Mouse (Mus musculus) limb, embryonic 15.5 days (tissue): ENCODE results near the gene Stx3. TPM values are rescaled to one million over a fixed set of nuclear protein-coding genes. Genes with fewer than 3 reads are reported as not detected.

Experiments used
- ATAC-seq: fragments of 200-750 bp; cut with Nextera tagmentation; 2 replicates; pipeline ENCODE4 v1.8.0; 2017; ENCODE audit warnings: low read depth, moderate TSS enrichment; ENCODE audit not compliant: insufficient number of reproducible peaks, low FRiP score, low TSS enrichment
- H3K27ac ChIP-seq: fragments of 300-500 bp; sonication (generic); 2 replicates; pipeline ENCODE4 v1.5.1; 2015; ENCODE audit warnings: moderate library complexity, mild to moderate bottlenecking, inconsistent platforms
- H3K27me3 ChIP-seq: fragments of 300-500 bp; sonication (generic); 2 replicates; pipeline ENCODE4 v1.6.1; 2015; ENCODE audit warnings: inconsistent platforms
- H3K36me3 ChIP-seq: fragments of 300-500 bp; sonication (generic); 2 replicates; pipeline ENCODE4 v1.6.1; 2015; ENCODE audit warnings: inconsistent platforms
- H3K4me1 ChIP-seq: fragments of 300-500 bp; sonication (generic); 2 replicates; pipeline ENCODE4 v1.6.1; 2015; ENCODE audit warnings: inconsistent platforms
- H3K4me2 ChIP-seq: fragments of 300-500 bp; sonication (generic); 2 replicates; pipeline ENCODE4 v1.6.1; 2015; ENCODE audit warnings: mild to moderate bottlenecking, inconsistent platforms
- H3K4me3 ChIP-seq: fragments of 300-500 bp; sonication (generic); 2 replicates; pipeline ENCODE4 v1.5.1; 2015; ENCODE audit warnings: mild to moderate bottlenecking, inconsistent platforms
- H3K9ac ChIP-seq: fragments of 300-500 bp; sonication (generic); 2 replicates; pipeline ENCODE4 v1.6.1; 2015; ENCODE audit warnings: inconsistent platforms
- H3K9me3 ChIP-seq: fragments of 300-500 bp; sonication (generic); 2 replicates; pipeline ENCODE4 v1.6.1; 2016; ENCODE audit warnings: inconsistent platforms
- WGBS: fragments of 180-500 bp; shearing (Covaris S2); methylation state at CpG from one replicate; pipeline ENCODE4 v1.1.7; 2015; 5-methylcytosine and 5-hydroxymethylcytosine counted together
- polyA plus RNA-seq: library from polyadenylated mRNA; unstranded; fragments of >200 nt; fragmentation: Nextera tagmentation; extraction: Ambion mirVana; gene quantifications from 2 replicates; pipeline ENCODE4 v1.2.1, GENCODE M21; 2015

Gene Stx3
- polyA plus RNA-seq, 1 experiment from 2014 or later, result 6.2 TPM

DNA sequence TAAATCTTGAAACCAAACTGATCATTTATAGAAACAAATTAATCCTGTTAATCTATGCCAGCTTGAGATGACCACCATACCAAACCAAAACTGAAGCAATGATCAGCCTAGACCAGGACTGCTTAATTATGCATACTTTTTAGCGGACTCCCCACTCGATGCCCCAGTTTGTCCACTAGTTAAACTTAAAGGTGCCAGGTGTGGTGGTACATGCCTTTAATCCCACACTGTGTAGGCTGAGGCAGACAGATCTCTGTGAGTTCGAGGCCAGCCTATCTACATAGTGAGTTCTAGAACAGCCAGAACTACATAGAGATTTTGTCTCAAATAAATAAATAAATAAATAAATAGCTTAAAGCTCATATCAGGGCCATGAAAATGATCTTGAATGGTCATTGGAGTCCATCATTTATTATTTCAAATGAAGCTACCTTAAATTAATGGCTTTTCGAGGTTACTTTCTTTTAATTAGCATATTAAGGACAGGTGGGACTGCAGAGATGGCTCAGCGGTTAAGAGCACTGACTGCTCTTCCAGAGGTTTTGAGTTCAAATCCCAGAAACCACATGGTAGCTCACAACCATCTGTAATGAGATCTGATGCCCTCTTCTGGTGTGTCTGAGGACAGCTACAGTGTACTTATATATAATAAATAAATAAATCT, 49.8 kb downstream of the Stx3 start:
- no peaks in the 10 kb centered on the region for H3K27me3 ChIP-seq
- H3K4me2 ChIP-seq, result peak overlapping the region; percentile 66
- H3K9ac ChIP-seq, result no peak overlapping the region
- peak overlapping the region; percentile 64 for H3K4me3 ChIP-seq
- no peak for ATAC-seq
- peaks cover 20% of the 10 kb centered on the region for H3K36me3 ChIP-seq
- 86% methylated on average over 5 of the region's 5 CpGs for WGBS
- H3K4me1 ChIP-seq, result peaks cover 5% of the 10 kb centered on the region; the same call in 1 of the 2 replicates
- H3K27ac ChIP-seq, result no peak overlapping the region
- H3K9me3 ChIP-seq, result no peaks in the 10 kb centered on the region

DNA sequence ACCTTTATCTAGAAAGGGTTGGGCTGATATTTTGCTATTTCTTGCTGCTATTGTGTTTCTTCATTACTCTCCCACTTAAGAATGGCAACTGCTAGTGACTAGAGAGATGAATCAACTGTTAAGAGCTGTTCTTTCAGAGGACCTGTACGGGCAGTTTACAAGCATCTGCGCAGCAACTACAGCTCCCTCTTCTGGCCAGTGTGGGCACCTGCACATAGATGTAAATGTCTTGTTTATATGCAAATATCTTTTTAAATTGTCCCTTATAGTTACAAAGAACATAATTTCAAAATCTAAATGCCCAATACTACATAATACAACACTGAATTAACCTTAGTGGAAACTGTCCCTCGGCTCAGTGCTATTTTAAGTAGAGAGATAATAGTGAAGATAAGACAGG, 51.0 kb downstream of the Stx3 start:
- Histone ChIP-seq H3K4me2 (no peak overlapping the region), H3K27me3 (no peaks in the 10 kb centered on the region), H3K27ac (no peak overlapping the region), H3K9me3 (no peaks in the 10 kb centered on the region), H3K9ac (no peak overlapping the region), H3K4me1 (peaks cover 5% of the 10 kb centered on the region; the same call in 1 of the 2 replicates), H3K4me3 (no peak overlapping the region), H3K36me3 (peaks cover 8% of the 10 kb centered on the region; the same call in 1 of the 2 replicates)
- 15% methylated on average over 3 of the region's 3 CpGs for WGBS
- no peak for ATAC-seq

DNA sequence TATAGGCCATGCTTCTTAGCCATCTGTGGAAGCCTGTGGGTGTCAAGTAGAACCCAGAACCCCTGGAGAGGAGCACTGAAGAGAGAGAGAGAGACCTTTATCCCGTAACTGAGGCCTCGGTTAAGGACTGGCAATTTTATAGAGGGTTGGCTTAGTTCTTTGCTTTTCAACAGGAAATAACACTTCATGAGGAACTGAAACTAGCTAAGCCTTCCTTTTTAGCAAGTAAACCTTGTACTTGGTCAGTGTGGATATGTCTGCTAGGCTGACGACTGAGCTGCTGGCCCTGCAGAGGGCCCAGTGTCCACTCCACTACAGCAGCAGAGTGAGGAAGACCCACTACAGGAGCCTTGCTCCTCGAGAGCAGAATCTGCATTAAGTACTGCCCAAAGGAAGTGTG, 52.8 kb downstream of the Stx3 start:
- ATAC-seq, result no peak
- Histone ChIP-seq H3K27ac (no peak overlapping the region), H3K36me3 (no peaks in the 10 kb centered on the region)

DNA sequence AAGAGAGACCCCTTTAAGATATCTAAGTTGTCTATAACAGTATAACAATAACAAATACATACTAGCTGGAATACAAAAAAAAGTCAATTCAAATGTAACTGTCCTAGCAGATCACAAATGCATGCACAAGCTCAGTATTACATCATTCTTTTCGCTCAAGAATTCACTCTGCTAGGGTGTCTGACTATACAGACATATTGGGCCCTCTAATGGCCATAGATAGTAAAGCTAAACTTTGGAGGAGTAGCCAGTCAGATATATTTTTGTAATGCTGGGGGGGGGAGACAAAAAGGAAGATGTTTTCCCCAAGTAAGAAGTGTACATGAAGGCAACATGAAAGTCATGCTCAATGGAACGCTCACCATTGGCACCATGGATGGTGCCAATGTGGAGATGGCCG, 54.1 kb downstream of the Stx3 start:
- no peaks in the 10 kb centered on the region for H3K4me1 ChIP-seq
- no peak for ATAC-seq
- no peaks in the 10 kb centered on the region for H3K9me3 ChIP-seq
- WGBS, result 77% methylated on average over 3 of the region's 3 CpGs
- no peak overlapping the region for H3K4me2 ChIP-seq
- H3K27ac ChIP-seq, result no peak overlapping the region
- no peaks in the 10 kb centered on the region for H3K36me3 ChIP-seq
- no peak overlapping the region for H3K4me3 ChIP-seq
- H3K9ac ChIP-seq, result no peak overlapping the region
- no peaks in the 10 kb centered on the region for H3K27me3 ChIP-seq

More for the DNA sequence above, 52.8 kb downstream of the Stx3 start:
- Histone ChIP-seq H3K9me3 (no peaks in the 10 kb centered on the region), H3K4me3 (no peak overlapping the region), H3K4me2 (no peak overlapping the region), H3K9ac (no peak overlapping the region), H3K27me3 (no peaks in the 10 kb centered on the region), H3K4me1 (peaks cover 5% of the 10 kb centered on the region; the same call in 1 of the 2 replicates)
- 61% methylated on average over 4 of the region's 4 CpGs for WGBS

DNA sequence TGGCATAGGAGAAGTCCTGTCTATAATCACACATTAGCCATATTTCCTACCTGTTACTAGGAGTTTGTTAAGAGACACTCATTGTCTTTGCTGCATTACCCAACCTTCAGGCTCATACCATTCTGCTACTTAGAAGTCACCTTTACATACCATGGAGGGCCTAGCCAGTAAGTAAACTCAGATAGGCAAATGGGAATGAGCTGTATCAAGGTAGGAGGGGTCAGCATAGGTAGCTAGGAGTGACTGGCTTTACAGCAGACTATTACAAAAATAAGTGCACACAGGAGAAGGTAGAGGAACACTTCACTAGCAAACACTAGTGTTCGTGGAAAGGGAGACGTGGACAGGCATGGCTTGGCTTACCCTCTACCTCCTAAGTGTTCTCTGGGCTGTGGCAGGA, 71.9 kb downstream of the Stx3 start, which contains the start of gene Gif:
TSS of gene Gif (plus strand) at position 257 of the 400 bp plus-strand sequence.
- H3K36me3 ChIP-seq, result no peaks in the 10 kb centered on the region
- no peak within 1 kb of the TSS for H3K4me3 ChIP-seq
- H3K9me3 ChIP-seq, result no peaks in the 10 kb centered on the region
- WGBS, result 79% methylated on average over 2 of the region's 2 CpGs
- no peak for ATAC-seq
- no peak within 1 kb of the TSS for H3K4me2 ChIP-seq
- H3K27ac ChIP-seq, result no peak within 1 kb of the TSS
- no peaks in the 10 kb centered on the region for H3K4me1 ChIP-seq
- no peak within 1 kb of the TSS for H3K9ac ChIP-seq
- no peaks in the 10 kb centered on the region for H3K27me3 ChIP-seq

DNA sequence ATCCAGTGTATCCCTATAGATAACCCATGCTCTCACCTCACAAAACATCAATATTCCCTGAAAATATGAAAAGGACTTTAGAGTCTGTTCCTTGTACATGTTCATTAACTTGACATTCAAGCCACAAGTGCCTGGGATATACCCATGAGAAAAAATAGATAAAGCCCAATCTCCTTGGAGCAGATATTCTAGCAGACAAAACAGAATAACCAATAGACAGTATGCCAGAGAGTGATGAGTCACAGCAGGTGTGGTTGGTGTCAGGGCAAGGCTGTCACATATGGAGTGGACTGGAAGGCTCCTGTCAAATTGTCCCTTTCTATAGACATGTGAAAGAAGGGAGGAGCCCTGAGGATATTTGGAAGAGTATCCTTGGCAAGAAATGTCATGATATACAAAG, 73.5 kb downstream of the Stx3 start:
- Histone ChIP-seq H3K9ac (no peak overlapping the region), H3K4me1 (no peaks in the 10 kb centered on the region), H3K27ac (no peak overlapping the region), H3K27me3 (no peaks in the 10 kb centered on the region), H3K36me3 (no peaks in the 10 kb centered on the region), H3K4me2 (no peak overlapping the region), H3K9me3 (no peaks in the 10 kb centered on the region), H3K4me3 (no peak overlapping the region)
- ATAC-seq, result no peak

DNA sequence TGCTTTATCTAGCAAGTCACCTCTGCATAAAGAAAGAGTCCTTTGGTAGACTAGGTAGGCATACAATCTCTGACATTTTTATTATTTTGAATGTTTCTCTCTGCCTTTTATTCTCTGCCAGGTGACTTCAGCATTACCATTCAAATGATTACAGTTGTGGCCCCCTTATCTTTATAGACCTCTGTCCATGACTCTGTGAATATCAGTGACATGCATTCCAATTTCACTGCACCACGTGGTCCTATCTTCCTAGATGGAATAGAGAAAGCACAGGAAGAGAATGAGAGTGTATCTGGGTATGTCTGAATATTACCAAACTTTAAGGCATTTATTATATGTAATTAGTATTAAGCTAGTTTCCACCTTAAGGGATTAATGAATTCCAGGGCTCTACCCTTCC, 82.7 kb downstream of the Stx3 start:
- Histone ChIP-seq H3K27ac (no peak overlapping the region), H3K4me2 (no peak overlapping the region), H3K4me1 (no peaks in the 10 kb centered on the region), H3K36me3 (no peaks in the 10 kb centered on the region), H3K4me3 (no peak overlapping the region), H3K9me3 (no peaks in the 10 kb centered on the region), H3K9ac (no peak overlapping the region), H3K27me3 (no peaks in the 10 kb centered on the region)
- no peak for ATAC-seq
- 55% methylated on average over 1 of the region's 1 CpGs for WGBS

DNA sequence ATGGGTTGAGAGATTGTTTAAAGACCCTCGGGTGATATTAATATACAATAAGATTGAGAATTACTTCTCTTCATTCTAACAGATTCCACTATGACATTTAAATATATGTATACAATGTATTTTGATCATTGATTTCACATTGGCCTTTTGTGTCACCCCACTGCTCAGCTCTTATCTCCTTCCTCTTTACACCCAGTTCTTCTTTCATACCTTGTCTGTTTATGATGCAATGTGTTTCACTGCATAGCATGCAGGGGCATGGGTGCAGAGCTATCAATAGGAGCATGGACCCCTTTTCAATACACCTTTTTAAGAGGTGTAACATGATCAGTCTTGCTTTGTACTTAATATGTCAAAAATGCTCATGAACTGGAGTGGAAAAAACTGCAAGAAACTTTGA, 88.9 kb downstream of the Stx3 start:
- no peak overlapping the region for H3K4me2 ChIP-seq
- H3K27ac ChIP-seq, result no peak overlapping the region
- H3K9ac ChIP-seq, result no peak overlapping the region
- no peaks in the 10 kb centered on the region for H3K27me3 ChIP-seq
- no peaks in the 10 kb centered on the region for H3K4me1 ChIP-seq
- no peak for ATAC-seq
- no peak overlapping the region for H3K4me3 ChIP-seq
- H3K9me3 ChIP-seq, result no peaks in the 10 kb centered on the region
- 64% methylated on average over 1 of the region's 1 CpGs for whole genome bisulfite sequencing
- H3K36me3 ChIP-seq, result no peaks in the 10 kb centered on the region

DNA sequence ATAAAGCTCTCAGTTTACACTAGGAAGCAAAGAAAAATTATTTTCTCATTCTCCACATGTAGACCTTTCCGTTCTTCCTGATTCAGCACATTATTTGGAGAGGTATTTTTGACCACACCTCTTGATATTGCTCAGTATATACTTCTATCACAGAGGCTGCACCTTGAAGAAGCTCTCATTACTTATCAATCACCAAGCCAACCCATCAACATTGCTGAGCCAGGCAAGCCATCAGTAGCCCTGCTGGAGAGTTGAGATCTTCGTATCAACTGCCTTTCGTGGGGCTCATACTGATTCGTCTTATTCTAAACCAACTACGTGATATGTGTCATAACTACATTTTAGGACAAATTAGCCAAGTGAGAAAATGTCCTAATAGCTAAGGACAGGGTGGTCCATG, 91.9 kb downstream of the Stx3 start:
- Histone ChIP-seq H3K4me2 (no peak overlapping the region), H3K9me3 (no peaks in the 10 kb centered on the region), H3K27me3 (no peaks in the 10 kb centered on the region), H3K36me3 (no peaks in the 10 kb centered on the region), H3K9ac (no peak overlapping the region), H3K4me3 (no peak overlapping the region), H3K4me1 (no peaks in the 10 kb centered on the region), H3K27ac (no peak overlapping the region)
- no peak for ATAC-seq
- 88% methylated on average over 5 of the region's 5 CpGs for WGBS

DNA sequence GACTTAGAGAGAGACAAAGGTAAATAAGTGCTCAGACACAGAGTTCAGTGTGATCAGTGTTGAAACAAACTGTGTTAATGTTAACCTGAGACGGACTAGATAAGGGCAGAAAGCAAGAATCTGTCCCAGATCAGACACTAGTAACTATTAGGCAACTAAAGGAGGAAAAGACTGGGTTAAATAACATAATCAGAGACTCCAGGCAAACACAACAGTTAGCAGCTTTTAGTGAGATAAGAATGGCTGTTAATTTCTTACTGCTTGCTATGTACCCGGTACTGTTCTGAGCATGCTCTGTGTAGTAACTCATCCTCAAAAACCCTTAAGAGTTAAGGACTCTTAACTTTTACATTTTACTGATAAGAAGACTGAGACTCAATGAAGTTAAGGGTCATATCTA, 93.3 kb downstream of the Stx3 start:
- Histone ChIP-seq H3K9me3 (no peaks in the 10 kb centered on the region), H3K27ac (no peak overlapping the region), H3K36me3 (no peaks in the 10 kb centered on the region), H3K27me3 (no peaks in the 10 kb centered on the region), H3K4me2 (no peak overlapping the region), H3K4me3 (no peak overlapping the region), H3K9ac (no peak overlapping the region), H3K4me1 (no peaks in the 10 kb centered on the region)
- no peak for ATAC-seq
- WGBS, result 80% methylated on average over 2 of the region's 2 CpGs

Other genes with a start within 250 kb of the Stx3 start
- 8.4 and 9.1 TPM in 2 replicates for gene Ms4a6d, start 214.6 kb downstream of the Stx3 start, polyA plus RNA-seq
- 2.1 and 2.2 TPM in 2 replicates for gene Ms4a2, start 195.7 kb downstream of the Stx3 start, polyA plus RNA-seq
- gene Ms4a3, start 178.6 kb downstream of the Stx3 start, polyA plus RNA-seq, result 0.15 TPM in 1 of 2 replicates, not detected in the other
- not detected in 2 replicates for gene Oosp2, start 158.8 kb downstream of the Stx3 start, polyA plus RNA-seq
- not detected in 2 replicates for gene Oosp1, start 128.3 kb downstream of the Stx3 start, polyA plus RNA-seq
- gene Oosp3, start 122.3 kb downstream of the Stx3 start, polyA plus RNA-seq, result not detected in 2 replicates
- gene Gif, start 71.8 kb downstream of the Stx3 start, polyA plus RNA-seq, result not detected in 2 replicates
- gene Mrpl16, start 49.0 kb downstream of the Stx3 start, polyA plus RNA-seq, result 38.9 and 40.1 TPM in 2 replicates
- not detected in 2 replicates for gene Olfr1417, start 19.8 kb upstream of the Stx3 start, polyA plus RNA-seq
- not detected in 2 replicates for gene Olfr1418, start 41.7 kb upstream of the Stx3 start, polyA plus RNA-seq
- gene Olfr1419, start 55.7 kb upstream of the Stx3 start, polyA plus RNA-seq, result not detected in 2 replicates
- 0.23 TPM in 1 of 2 replicates, not detected in the other for gene Olfr1420, start 67.2 kb upstream of the Stx3 start, polyA plus RNA-seq
- gene Patl1, start 93.0 kb upstream of the Stx3 start, polyA plus RNA-seq, result 15.5 and 16.4 TPM in 2 replicates
- gene Osbp, start 146.5 kb upstream of the Stx3 start, polyA plus RNA-seq, result 4.7 and 5.6 TPM in 2 replicates
- gene Olfr1423, start 221.9 kb upstream of the Stx3 start, polyA plus RNA-seq, result 0.03 TPM in 1 of 2 replicates, not detected in the other
- gene Olfr1424, start 243.3 kb upstream of the Stx3 start, polyA plus RNA-seq, result not detected in 2 replicates